Mouse (Mus musculus) testis, adult 2 months (tissue): ENCODE measurements around the gene Shank3.

Experiments
- CTCF ChIP-seq: fragments of 200-500 bp; IDR thresholded peaks from 2 replicates; pipeline ENCODE4 v1.5.1; 2012; ENCODE audit warnings: low read depth, mild to moderate bottlenecking, inconsistent platforms, low read length, moderate library complexity; ENCODE audit not compliant: control insufficient read depth, insufficient read depth, insufficient replicate concordance
- POLR2A ChIP-seq: fragments of 200-500 bp; IDR thresholded peaks from 2 replicates; pipeline ENCODE4 v1.6.1; 2012; ENCODE audit warnings: low read depth, mild to moderate bottlenecking, inconsistent platforms, low read length, moderate library complexity; ENCODE audit not compliant: control insufficient read depth

GRCm38 (mm10) chr15:89572147-89572546 lies 72.7 kb downstream of the Shank3 start:
- TF ChIP-seq POLR2A (no peak), CTCF (no peak)
